Mouse (Mus musculus) hindbrain, embryonic 10.5 days (tissue): Measurements from ENCODE around the gene Fam131b. TPM values are rescaled to one million over a fixed set of nuclear protein-coding genes. Genes with fewer than 3 reads are reported as not detected.

Experiments
- DNase-seq: peaks from one replicate; pipeline ENCODE4 v3.0.0-alpha.2; 2017; ENCODE audit warnings: low spot score
- H3K27ac ChIP-seq: fragments of 300-500 bp; sonication (generic); 2 replicates; pipeline ENCODE4 v1.5.1; 2016; ENCODE audit warnings: mild to moderate bottlenecking, moderate library complexity
- H3K27me3 ChIP-seq: fragments of 300-500 bp; sonication (generic); 2 replicates; pipeline ENCODE4 v1.6.1; 2016; ENCODE audit warnings: mild to moderate bottlenecking; ENCODE audit not compliant: poor library complexity, insufficient read depth, severe bottlenecking
- H3K36me3 ChIP-seq: fragments of 300-500 bp; sonication (generic); 2 replicates; pipeline ENCODE4 v1.6.1; 2016; ENCODE audit warnings: mild to moderate bottlenecking, moderate library complexity
- H3K4me1 ChIP-seq: fragments of 300-500 bp; sonication (generic); replicated peaks from 2 replicates; pipeline ENCODE4 v1.6.1; 2016; ENCODE audit warnings: mild to moderate bottlenecking
- H3K4me3 ChIP-seq: fragments of 300-500 bp; sonication (generic); 2 replicates; pipeline ENCODE4 v1.5.1; 2016; ENCODE audit warnings: mild to moderate bottlenecking, moderate library complexity
- H3K9me3 ChIP-seq: fragments of 300-500 bp; sonication (generic); 2 replicates; pipeline ENCODE4 v1.6.1; 2016; ENCODE audit warnings: mild to moderate bottlenecking, moderate library complexity
- WGBS: fragments of 180-500 bp; shearing (Covaris S2); methylation state at CpG from one replicate; pipeline ENCODE4 v1.1.7; 2016; 5-methylcytosine and 5-hydroxymethylcytosine counted together
- polyA plus RNA-seq: library from polyadenylated mRNA; unstranded; fragments of >200 nt; fragmentation: Nextera tagmentation; extraction: Ambion mirVana; gene quantifications from 2 replicates; pipeline ENCODE4 v1.2.1, GENCODE M21; 2016

Gene Fam131b
- polyA plus RNA-seq, 1 experiment from 2014 or later = 2.9 TPM

DNA sequence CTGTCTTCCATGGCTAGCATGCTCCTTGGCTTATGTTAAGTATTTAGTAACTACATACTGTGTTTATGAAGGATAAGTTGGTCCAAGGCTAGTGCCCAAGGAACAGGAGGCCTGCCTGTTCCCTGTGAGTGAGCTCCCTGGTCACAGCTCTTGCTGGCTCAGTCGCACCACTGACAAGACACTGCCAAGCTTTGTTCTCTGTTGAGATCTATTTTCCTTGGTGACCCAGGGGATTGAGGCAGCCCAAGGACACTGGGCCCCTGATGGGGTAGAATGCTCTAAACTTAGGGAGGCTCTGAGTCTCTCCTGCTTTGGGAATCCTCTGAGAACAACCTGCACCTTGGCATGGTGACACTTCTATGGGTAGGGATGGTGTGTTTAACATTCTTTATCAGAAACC is 37.6 kb upstream of the Fam131b start:
- DNase-seq = no peak
- Histone ChIP-seq H3K27me3 (no peaks in the 10 kb centered on the region), H3K27ac (no peak overlapping the region), H3K4me1 (0 out of 2 replicates have a peak, but pooled peaks cover 9% of the 10 kb centered on the region), H3K4me3 (no peak overlapping the region), H3K9me3 (no peaks in the 10 kb centered on the region), H3K36me3 (peaks cover 46% of the 10 kb centered on the region)
- 59% methylated on average over 1 of the region's 1 CpGs for WGBS

DNA sequence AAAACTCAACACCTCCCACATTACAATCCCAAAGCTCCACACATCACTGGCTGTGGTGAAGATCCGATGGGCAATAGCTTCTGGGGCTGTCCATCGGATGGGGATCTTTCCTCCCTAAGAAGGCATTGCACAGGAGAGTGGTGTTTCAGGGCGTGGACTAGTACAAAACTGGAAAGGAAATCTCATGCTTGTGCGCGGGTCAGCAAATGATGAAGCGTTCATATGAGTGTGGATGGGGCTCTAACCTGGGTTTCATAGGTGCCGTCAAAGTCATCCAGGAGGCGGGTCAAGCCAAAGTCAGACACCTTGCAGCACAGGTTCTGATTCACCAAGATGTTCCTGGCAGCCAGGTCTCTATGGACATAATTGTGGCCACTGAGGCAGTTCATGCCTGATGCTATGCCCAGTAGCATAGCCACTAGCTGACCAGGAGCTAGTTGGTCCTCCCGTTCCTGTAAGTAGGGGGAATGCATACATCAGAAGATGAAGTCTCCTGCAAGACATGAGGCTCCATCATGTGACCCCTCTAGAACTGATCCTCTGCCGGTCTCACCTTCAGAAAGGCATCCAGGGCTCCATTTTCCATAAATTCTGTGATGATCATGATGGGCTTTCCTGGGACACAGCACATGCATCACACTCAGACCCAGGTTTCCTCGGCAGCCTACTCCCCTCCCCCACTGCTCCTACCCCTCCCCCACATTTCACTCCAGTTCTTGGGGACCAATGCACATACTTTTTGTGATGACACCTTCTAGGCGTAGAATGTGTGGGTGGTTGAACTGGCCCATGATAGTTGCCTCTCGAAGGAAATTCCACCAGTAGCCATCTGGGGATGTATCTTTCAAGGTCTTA is 36.8 kb upstream of the Fam131b start:
- no peak overlapping the region for H3K27ac ChIP-seq
- 94% methylated on average over 13 of the region's 13 CpGs for WGBS
- peaks cover 54% of the 10 kb centered on the region for H3K36me3 ChIP-seq
- H3K27me3 ChIP-seq = no peaks in the 10 kb centered on the region
- no peak overlapping the region for H3K4me3 ChIP-seq
- 0 out of 2 replicates have a peak, but pooled peaks cover 9% of the 10 kb centered on the region for H3K4me1 ChIP-seq
- no peak for DNase-seq
- H3K9me3 ChIP-seq = no peaks in the 10 kb centered on the region

DNA sequence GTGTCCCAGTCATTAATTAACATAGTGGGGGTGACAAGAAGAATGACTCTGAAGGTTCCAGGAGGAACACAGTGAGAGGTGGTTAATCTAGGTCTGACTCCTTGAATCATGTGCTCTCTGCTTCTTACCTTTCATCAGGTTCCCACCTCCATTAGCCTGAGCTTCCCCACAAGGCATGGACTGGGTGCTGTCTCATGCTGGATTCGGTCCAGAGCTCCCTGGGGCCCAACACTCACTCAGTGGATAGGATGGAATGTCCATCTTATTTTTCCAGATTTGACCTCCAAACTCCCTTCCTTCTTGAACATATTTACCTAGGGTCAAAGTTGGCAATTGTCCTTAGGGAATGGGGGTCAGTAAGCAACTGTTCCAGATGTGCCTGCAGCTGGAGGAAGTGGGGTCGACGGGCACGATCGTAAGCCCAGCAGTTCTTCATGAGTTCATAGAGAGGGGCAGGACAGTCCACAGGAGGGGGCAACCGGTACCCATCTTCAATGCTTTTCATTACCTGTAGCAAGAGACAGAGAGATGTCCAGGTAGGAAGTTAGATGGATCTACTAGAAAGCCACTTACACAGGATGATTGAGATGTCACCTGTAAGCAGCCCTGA is 35.9 kb upstream of the Fam131b start:
- WGBS = 83% methylated on average over 6 of the region's 6 CpGs
- Histone ChIP-seq H3K4me3 (no peak overlapping the region), H3K27me3 (no peaks in the 10 kb centered on the region), H3K9me3 (no peaks in the 10 kb centered on the region), H3K4me1 (0 out of 2 replicates have a peak, but pooled peaks cover 9% of the 10 kb centered on the region), H3K36me3 (peaks cover 63% of the 10 kb centered on the region), H3K27ac (no peak overlapping the region)
- no peak for DNase-seq

DNA sequence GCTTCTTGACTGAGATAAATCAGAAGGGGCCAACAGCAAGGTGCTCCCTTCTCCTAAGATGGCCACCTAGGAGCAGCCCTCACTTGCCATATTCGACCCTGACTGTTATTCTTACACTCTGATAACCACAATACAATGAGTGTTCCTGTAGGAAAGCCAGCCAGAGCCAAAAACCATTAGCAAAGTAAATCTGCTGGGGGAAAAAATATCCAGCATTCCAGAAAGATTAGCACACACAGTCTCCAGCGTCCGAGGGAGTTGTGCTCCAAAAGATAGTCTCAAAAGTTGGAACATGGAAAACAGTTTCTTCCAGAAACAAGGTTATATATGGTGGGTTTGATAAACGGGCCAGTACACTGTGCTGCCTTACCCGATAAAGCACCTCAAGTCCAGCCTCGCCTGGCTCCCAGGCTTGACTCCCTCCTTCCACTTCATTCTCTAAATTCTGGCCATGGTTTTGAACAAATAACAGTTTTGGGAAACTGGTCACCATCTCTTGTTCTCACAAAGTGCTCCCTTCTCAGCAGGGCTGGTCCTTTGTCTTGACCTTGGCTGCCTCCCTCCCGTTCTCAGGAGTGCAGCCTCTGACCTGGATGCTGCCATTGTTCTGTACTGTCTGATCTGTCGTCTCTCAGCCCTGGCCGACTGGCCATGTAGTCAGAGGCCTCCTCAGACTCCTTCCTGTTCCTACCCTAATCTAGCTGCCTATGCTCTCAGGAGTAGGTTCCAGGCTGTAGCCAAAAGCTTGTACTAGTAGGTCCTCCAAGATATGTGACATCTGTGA is 35.1 kb upstream of the Fam131b start:
- Histone ChIP-seq H3K27me3 (no peaks in the 10 kb centered on the region), H3K27ac (no peak overlapping the region), H3K4me3 (no peak overlapping the region), H3K4me1 (0 out of 2 replicates have a peak, but pooled peaks cover 9% of the 10 kb centered on the region), H3K36me3 (peaks cover 71% of the 10 kb centered on the region), H3K9me3 (no peaks in the 10 kb centered on the region)
- no peak for DNase-seq
- WGBS = 77% methylated on average over 9 of the region's 9 CpGs

DNA sequence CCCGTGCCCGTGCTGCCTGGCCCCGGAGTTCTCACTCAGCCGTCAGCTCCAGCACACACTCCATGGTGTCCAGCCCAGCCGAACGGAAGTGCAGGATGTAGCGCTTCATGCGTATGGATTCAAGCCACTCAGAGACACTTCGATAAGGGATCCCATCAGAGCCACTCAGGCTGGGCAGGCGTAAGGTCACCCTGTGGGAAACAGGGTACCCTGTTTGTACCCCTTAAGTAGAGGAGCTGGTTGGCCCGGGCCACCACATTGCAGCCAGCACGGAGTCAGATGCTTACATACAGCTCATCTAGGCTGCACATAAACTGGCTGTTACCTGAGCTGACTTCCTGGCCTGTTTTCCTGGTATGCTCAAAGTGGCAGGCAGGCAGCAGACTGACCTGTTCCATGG is 34.5 kb upstream of the Fam131b start:
- no peak for DNase-seq
- Histone ChIP-seq H3K36me3 (peaks cover 77% of the 10 kb centered on the region), H3K27ac (no peak overlapping the region), H3K4me1 (peaks cover 13% of the 10 kb centered on the region; the same call in 1 of the 2 replicates), H3K27me3 (no peaks in the 10 kb centered on the region), H3K4me3 (no peak overlapping the region), H3K9me3 (no peaks in the 10 kb centered on the region)
- WGBS = 96% methylated on average over 12 of the region's 12 CpGs

DNA sequence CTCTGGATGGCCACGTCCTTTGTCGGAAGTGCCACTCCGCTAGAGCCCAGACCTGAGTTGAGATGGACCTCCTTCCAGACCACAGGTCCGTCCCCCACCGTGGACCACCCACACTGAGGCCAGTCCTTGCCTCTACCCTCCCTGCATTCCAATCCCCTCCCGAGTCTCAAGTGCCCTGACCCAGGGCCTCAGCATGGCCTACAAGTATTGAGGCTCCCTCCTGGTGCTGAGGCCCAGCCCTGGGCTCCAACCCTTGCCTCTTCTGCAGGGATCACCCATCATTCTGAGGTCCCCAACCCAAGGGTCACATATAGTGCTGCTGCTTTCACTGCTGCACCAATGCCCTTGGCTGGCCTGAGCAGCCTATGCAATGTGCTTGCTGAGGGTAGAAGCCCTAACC is 33.5 kb upstream of the Fam131b start:
- H3K36me3 ChIP-seq = peaks cover 87% of the 10 kb centered on the region

DNA sequence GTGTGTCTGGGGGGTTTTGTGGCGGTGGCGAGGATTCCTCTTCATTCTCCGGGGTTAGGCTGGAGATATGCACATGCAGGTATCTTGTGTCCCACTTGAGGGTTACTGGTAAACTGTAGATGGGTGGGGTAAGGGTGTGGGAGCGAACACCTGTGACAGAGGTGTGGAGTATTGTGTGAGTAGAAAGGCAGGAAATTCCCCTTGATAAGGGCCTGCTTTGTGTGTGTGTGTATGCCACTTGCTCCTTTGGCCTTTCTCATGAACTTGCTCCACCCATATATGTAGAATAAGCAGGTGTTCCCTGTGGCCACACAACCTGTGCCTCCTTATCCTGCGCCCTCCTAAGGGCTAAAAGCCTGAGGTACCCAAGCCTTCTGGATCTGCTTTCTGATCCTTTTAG is 32.5 kb upstream of the Fam131b start:
- no peak overlapping the region for H3K4me3 ChIP-seq
- 91% methylated on average over 5 of the region's 5 CpGs for WGBS
- H3K27me3 ChIP-seq = no peaks in the 10 kb centered on the region
- no peak overlapping the region for H3K27ac ChIP-seq
- DNase-seq = no peak
- peaks cover 22% of the 10 kb centered on the region for H3K4me1 ChIP-seq
- H3K36me3 ChIP-seq = peaks cover 97% of the 10 kb centered on the region
- H3K9me3 ChIP-seq = no peaks in the 10 kb centered on the region

More for the DNA sequence above, 33.5 kb upstream of the Fam131b start:
- Histone ChIP-seq H3K27ac (no peak overlapping the region), H3K4me3 (no peak overlapping the region), H3K4me1 (peaks cover 20% of the 10 kb centered on the region), H3K27me3 (no peaks in the 10 kb centered on the region), H3K9me3 (no peaks in the 10 kb centered on the region)
- WGBS = 59% methylated on average over 6 of the region's 6 CpGs
- no peak for DNase-seq

DNA sequence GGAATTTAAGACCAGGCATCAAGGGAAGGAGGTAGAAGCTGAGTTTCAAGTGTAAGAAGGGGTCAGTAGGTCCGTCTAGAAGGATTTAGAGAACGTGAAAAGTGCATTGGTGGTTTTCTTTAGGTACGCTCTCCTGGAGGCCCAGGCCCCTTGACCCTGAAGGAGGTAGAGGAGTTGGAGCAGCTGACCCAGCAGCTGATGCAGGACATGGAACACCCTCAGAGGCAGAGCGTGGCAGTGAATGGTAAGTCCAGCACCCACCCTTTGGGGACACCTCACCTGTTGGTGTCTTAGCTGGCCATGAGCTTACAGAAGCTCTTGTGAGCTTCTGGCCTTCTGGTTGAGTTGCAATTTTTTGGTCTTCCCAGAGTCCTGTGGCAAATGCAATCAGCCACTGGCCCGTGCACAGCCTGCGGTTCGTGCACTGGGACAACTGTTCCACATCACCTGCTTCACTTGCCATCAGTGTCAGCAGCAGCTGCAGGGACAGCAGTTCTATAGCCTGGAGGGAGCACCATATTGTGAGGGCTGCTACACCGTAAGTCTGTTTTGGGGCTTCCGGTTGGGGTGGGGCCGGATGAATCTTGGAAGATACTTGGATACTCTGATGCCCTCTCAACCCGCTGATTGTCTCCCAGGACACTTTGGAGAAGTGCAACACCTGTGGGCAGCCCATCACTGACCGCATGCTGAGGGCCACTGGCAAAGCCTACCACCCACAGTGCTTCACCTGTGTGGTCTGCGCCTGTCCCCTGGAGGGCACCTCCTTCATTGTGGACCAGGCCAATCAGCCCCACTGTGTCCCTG is 31.6 kb upstream of the Fam131b start:
- no peak for DNase-seq
- Histone ChIP-seq H3K4me1 (peaks cover 31% of the 10 kb centered on the region), H3K27me3 (no peaks in the 10 kb centered on the region), H3K4me3 (no peak overlapping the region), H3K27ac (no peak overlapping the region), H3K9me3 (no peaks in the 10 kb centered on the region), H3K36me3 (peaks cover 97% of the 10 kb centered on the region)
- 94% methylated on average over 13 of the region's 13 CpGs for WGBS

DNA sequence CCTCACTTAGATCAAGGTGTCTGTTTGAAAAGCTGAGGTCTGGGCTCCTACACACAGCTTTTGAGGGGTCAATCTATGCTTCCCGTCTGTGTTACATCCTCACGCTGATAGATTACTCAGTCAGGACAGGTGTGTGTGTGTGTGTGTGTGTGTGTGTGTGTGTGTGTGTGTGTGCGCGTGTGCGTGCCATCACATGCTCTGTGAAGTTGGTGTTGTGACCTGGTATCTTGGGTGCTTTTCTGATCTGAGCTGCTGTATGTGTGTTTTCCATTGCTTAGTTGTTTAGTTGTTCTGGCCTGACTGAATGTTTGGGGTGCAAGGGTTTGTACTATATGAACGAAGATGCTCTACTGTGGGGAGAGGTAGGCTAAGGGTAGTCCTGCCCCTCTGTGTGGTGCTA is 30.9 kb upstream of the Fam131b start:
- no peaks in the 10 kb centered on the region for H3K9me3 ChIP-seq
- H3K4me1 ChIP-seq = peaks cover 38% of the 10 kb centered on the region
- H3K27ac ChIP-seq = no peak overlapping the region
- 94% methylated on average over 6 of the region's 6 CpGs for WGBS
- no peak for DNase-seq
- peaks cover 91% of the 10 kb centered on the region for H3K36me3 ChIP-seq
- no peak overlapping the region for H3K4me3 ChIP-seq
- H3K27me3 ChIP-seq = no peaks in the 10 kb centered on the region

DNA sequence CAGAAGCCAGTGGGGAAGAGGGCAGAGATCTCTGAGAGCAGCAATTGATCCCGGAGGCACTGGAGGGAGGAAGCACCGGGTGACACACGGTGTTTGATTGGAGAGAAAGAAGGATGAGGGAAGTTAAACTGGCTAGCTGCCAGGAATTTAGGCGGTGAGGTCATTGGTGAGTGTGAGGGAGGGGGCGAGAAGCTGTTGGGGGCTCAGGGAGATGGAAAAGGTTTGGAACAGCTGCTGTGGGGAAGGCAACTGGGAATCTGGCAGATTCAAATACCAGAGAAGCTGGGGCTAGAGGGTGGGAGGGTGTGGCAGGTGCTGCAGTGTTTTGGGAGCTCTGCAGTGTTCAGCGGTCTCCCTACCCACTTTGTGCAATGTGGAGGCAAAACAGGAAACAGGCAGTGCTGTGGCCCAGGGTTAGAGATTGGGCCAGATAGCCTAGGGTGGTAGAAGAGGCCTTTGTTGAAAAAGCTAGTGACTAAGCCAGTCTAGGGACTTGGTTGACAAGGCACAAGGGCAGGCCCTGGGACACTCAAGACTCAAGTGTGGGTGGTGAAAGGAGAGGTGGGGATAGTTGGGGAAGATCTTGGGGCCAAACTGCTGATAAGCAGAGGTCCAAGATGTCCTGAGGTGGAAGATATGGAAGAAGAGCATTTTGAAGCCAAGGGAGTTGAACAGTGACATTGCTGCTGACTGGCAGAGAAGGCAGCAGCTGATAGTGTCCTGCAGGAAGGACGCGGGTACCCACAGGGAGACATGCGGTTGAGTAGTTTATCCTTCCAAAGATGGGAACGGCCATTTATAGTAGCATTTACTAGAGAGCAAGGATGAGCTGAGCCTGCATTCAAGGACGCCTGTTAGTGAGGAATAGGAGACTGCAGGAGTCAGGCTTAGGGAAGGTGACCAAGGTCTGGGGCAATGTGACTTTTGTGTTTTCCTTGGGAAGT is 29.9 kb upstream of the Fam131b start:
- no peaks in the 10 kb centered on the region for H3K9me3 ChIP-seq
- no peak overlapping the region for H3K4me3 ChIP-seq
- H3K27me3 ChIP-seq = no peaks in the 10 kb centered on the region
- H3K27ac ChIP-seq = no peak overlapping the region
- no peak for DNase-seq
- 79% methylated on average over 11 of the region's 11 CpGs for WGBS
- peaks cover 81% of the 10 kb centered on the region for H3K36me3 ChIP-seq
- peaks cover 42% of the 10 kb centered on the region for H3K4me1 ChIP-seq

DNA sequence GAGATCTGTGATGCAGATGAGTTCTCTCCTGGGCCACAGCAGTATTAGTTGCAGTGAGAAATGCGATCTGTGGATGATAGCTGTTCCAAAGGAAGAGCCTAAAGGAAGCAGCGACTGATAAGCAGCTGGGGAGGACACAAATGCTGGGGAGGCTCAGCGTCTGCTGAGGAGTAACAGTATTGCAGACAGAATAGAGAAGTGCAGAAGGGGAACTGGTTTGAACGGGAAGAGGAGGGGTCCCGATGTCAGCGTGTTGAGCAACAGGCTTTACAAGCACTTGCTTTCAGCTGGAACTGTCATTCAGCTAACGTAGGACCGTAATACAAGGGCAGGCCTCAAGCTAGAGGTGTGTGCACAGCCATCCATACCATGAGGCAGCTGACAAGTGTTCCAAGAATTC is 28.7 kb upstream of the Fam131b start:
- no peak for DNase-seq
- Histone ChIP-seq H3K27ac (no peak overlapping the region), H3K9me3 (no peaks in the 10 kb centered on the region), H3K4me1 (peaks cover 47% of the 10 kb centered on the region), H3K36me3 (peaks cover 69% of the 10 kb centered on the region), H3K27me3 (no peaks in the 10 kb centered on the region), H3K4me3 (no peak overlapping the region)
- 89% methylated on average over 8 of the region's 8 CpGs for WGBS
